Mouse (Mus musculus) frontal cortex, postnatal 36 days (tissue): Measurements from ENCODE around the gene Phf21b.
A peak's percentile ranks its signal among the peaks of the same experiment; 100 is the strongest.

ENCODE experiments used
- DNase-seq, 2 experiments: peaks; one replicate each; pipeline ENCODE4 v3.0.0; 2022; ENCODE audit warnings: low spot score in 2 of 2

The Phf21b gene

DNA sequence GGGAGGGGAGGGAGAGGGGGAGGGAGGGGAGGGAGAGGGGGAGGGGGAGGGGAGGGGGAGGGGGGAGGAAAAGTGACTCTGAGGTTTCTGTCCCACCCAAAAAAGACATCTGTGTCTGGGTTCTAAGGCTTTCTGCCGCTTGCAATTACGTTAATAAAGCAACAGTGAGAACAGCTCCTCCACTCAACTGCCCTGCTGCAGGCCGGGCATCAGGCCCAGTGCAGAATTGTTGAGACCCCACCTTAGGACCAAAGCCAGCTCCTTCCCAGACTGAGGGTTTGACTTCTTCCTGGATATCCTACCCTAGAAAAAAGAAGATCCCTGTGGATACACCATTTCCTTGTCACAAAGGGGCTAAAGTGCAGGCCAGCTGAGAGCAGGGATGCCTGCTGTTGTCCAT is 9.6 kb downstream of the Phf21b start:
- no peak for DNase-seq

GRCm38 (mm10) chr15:84844831-84845230 is 11.0 kb downstream of the Phf21b start:
- DNase-seq: no peak

GRCm38 (mm10) chr15:84843034-84843433 is 12.8 kb downstream of the Phf21b start:
- DNase-seq: no peak

GRCm38 (mm10) chr15:84841925-84842821 is 13.7 kb downstream of the Phf21b start:
- no peak for DNase-seq

- DNase-seq: no peak
Observed at GRCm38 (mm10) chr15:84840560-84840959, 15.3 kb downstream of the Phf21b start.

DNA sequence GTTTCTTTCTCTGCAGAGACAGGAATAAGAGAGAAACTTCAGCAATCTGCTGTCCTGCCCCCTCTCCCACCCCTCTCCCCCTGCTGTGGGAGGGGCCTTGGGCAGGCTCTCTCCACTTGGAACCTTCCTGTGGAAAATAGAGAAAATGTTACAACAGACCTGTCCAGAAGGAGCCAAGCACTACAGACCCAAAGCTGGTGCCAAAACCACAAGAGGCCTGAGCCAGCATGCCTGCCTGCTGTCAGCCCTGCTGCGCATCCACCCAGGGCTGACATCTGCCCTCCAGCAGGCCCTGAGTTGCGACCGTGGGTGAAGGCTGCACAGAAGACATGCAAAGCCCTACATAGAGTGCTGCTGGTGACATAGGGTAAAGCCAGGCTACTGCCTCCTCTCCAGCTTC is 16.3 kb downstream of the Phf21b start:
- DNase-seq: no peak

GRCm38 (mm10) chr15:84837896-84838295 is 18.0 kb downstream of the Phf21b start:
- DNase-seq: no peak

DNA sequence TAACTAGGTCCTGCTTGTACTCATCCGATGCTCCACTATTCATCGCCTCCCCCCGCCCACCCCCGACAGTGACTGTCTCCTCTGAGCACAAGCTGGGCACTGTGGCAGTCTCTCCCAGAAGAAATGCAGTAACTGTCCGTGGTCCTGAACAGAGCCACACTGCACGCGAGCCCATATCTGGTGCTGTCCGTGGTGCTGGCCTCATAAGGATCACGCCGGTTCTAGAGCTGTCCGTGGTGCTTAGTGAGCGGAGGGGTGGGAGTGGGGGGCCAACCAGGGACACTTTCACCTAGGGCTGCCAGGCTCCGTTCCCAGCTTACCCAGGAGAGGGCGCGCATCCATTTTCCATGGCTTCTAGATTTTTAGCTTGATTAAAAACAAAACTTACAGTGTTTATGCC is 26.4 kb downstream of the Phf21b start:
- DNase-seq: peak; percentile 53 to 58

DNA sequence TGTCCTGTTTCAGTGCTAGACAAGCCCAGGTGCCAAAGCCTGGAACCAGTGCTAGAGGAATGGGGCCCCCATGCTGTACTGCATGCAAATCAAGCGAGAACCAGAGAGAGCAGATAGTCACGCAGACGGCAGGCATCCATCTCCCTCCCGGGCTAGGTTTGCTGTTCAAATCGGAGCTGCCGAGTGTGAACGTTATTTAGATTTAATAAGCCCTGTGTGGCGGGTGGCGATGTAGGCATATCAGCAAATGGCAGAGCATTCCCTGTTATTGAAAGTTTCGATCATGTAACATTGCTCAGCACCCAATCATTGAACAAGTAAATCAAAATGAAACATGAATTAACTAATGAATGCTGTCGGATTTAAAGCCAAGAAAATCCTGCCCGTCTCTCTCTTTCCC is 27.2 kb downstream of the Phf21b start:
- no peak for DNase-seq

GRCm38 (mm10) chr15:84823086-84823485 is 32.8 kb downstream of the Phf21b start:
- peak in 1 of 2 experiments; percentile 28 for DNase-seq

GRCm38 (mm10) chr15:84820811-84821210 is 35.0 kb downstream of the Phf21b start:
- DNase-seq: peak; percentile 11 to 17

- peak in 1 of 2 experiments; percentile 33 for DNase-seq
Observed at GRCm38 (mm10) chr15:84818284-84818683, 37.6 kb downstream of the Phf21b start.

DNA sequence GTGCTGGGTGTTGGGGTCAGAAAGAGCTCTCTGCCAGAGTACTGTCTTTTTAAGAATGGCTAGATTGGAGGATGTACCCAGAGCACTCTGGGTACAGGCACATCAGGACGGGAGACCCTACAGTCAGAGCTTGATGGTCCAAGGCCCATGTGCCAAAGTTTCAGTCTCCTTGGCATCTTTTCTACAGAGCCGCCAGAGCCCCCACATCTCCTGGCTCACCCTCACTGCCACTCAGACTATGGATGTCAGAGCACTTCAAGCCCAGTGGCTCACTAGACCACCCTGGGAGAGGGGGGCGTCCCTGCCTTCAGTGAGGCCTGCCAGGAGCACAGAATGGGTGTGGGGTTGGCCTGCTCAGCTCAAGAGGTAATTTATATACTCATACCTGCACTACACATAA is 38.3 kb downstream of the Phf21b start:
- DNase-seq: no peak

DNA sequence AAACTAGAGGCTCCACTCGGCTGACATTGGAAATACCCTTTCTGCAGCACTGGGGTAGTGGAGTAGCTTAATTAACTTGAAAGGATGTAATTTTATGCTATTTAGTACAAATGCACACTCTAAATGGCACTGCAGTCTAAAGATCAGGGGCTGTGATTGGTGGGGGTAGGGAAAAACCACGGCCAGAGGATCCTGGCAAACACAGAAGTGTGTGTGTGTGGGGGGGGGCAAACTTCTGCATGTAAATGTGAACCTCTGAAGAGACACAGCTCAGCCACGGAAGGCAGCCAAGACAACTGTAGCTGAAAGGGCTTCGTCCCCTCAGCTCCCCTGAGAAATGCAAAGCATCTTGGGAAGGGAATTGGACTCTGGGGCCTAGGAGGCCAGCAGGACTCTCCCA is 40.7 kb downstream of the Phf21b start:
- DNase-seq: no peak

DNA sequence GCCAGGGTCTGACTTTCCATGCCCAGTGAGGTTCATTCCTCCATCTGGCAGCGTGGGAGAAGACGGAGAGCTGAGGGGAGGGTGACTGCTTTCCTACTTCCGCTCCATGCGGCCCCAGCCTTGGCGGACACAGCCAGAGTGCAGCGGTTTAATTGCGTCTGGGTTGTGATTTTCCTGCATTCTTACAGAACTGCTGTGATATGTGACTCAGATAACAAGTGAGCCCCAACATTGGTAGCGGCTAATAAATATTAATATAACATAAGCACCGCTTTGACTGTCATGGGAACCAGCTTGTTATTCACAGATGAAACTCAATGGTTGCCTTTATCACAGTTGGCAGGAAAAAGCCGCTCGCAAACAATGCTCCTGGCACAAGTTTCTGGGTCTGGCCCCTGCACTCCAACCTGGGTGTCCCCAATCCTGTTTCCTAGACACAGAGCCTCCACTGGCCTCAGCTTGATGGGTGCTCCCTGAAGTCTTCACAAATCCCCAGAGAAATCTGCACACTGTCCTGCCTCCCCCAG is 43.0 kb downstream of the Phf21b start:
- peak in 1 of 2 experiments; percentile 47 for DNase-seq

DNA sequence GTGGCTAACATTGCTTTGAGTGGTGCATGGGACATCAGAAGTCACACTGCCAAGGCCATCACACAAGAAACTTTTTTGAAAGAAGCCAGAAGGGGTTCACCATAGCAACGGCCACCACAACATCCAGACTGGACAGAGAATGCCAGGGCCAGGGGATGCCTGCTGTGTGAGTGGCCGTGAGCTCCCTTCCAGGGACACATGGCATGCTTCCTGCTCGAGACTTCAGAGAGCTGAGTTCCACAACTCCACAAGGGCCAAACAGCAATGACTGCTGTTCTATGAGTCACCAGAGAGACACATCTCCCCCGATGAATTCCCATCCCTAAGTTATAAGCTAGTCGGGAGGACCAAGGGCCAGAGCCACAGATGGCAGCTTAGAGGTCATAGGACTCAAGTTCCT is 44.7 kb downstream of the Phf21b start:
- DNase-seq: no peak

- DNase-seq: no peak
Observed at GRCm38 (mm10) chr15:84809275-84809952, 46.4 kb downstream of the Phf21b start.

DNA sequence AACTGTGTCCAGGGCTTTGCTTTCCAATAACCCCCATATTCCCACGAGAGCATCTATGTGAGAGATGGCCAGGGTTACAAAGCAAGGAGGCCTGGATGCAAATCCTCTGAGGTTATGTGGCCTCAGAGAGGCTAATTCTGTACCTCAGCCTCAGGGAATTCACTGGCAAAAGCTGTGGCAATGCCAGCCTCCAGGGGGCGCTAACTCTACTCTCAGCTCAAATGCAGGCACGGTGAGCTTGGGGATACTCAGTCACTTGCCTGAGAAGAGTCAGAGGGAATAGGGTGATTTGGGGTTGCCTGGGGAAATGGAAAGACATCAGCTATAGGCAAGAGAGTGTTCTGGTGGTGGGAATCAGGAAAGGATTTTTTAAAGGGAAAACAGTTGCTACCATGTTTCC is 52.2 kb downstream of the Phf21b start:
- DNase-seq: peak; percentile 66 to 75

- DNase-seq: peak in 1 of 2 experiments; percentile 32
Observed at GRCm38 (mm10) chr15:84800132-84800531, 55.7 kb downstream of the Phf21b start.

DNA sequence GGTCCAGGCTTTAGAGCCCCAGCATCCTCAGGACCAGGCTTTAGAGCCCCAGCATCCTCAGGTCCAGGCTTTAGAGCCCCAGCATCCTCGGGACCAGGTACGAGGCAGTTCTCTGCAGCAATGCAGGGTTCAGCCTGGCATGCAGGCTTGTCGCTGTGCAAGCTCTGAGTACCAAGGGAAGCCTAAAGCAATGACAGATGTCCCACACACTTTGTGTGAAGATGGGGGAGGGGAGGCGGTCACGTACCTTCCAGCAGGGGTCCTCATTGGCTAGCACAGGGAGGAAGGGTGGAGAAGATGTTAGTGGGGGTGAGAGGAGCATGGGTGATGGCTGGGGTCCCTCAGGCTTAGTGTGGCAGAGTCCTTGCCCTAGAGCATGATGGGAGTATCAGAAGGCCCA is 62.2 kb downstream of the Phf21b start:
- no peak for DNase-seq

DNA sequence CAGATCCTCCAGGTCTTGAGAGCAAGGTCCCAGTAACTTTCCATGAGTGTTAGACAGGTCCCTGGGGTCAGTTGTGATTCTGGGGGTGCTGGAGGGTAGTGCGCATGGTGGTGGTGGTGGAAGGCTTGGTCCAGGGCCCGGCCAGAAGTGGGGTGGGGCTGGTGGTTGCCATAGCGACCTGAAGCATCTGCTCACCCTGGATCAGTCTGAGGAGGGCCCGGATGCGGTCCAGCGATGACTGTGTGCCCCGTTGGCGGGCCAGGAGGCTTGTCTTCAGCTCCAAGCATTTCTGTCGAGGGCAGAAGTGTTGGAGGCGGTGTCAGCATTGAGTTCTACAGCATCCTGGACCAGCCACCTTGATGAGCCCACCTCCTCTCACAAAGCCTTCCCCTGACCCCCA is 68.7 kb downstream of the Phf21b start:
- DNase-seq: no peak

DNA sequence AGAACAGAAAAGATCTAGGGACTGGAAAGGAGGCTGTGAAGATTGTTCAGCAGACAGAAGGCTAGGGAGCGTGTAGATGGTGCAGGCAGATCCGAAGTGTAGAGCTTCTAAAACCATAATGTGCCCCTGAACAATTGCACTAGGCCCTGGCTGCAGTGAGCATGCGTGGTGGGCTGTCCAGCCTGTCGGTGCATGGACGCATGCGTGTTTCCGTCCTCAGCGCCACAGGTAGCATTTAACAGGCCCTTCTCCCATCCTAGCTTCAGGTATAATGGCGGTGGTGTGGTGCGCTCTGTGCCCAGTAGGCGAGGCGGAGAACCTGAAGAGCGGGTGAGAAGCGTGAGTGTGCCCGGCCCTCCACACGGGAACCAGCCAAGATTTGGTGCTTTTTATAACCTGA is 71.0 kb downstream of the Phf21b start:
- no peak for DNase-seq

GRCm38 (mm10) chr15:84778587-84778986 is 77.3 kb downstream of the Phf21b start:
- DNase-seq: no peak
